Mouse (Mus musculus) forebrain, embryonic 16.5 days (tissue): ENCODE results near the gene Tada1. TPM values are rescaled to one million over a fixed set of nuclear protein-coding genes. Genes with fewer than 3 reads are reported as not detected.

Source experiments
- ATAC-seq: fragments of 200-750 bp; cut with Nextera tagmentation; 2 replicates; pipeline ENCODE4 v1.8.0; 2017; ENCODE audit warnings: mild to moderate bottlenecking, moderate library complexity
- H3K27ac ChIP-seq: fragments of 300-500 bp; sonication (generic); 2 replicates; pipeline ENCODE4 v1.5.1; 2014; ENCODE audit warnings: low read length, control low read depth
- H3K27me3 ChIP-seq: fragments of 300-500 bp; sonication (generic); replicated peaks from 2 replicates; pipeline ENCODE4 v1.6.1; 2014; ENCODE audit warnings: low read length; ENCODE audit not compliant: control insufficient read depth, insufficient read depth
- H3K36me3 ChIP-seq: fragments of 300-500 bp; sonication (generic); 2 replicates; pipeline ENCODE4 v1.6.1; 2014; ENCODE audit not compliant: control insufficient read depth, insufficient read depth
- H3K4me1 ChIP-seq: fragments of 300-500 bp; sonication (generic); replicated peaks from 2 replicates; pipeline ENCODE4 v1.6.1; 2014; ENCODE audit warnings: low read length; ENCODE audit not compliant: control insufficient read depth, insufficient read depth
- H3K4me2 ChIP-seq: fragments of 300-500 bp; sonication (generic); 2 replicates; pipeline ENCODE4 v1.6.1; 2014; ENCODE audit warnings: mild to moderate bottlenecking, low read length, control low read depth
- H3K4me3 ChIP-seq: fragments of 300-500 bp; sonication (generic); replicated peaks from 2 replicates; pipeline ENCODE4 v1.5.1; 2014; ENCODE audit warnings: mild to moderate bottlenecking, low read length, control low read depth
- H3K9ac ChIP-seq: fragments of 300-500 bp; sonication (generic); replicated peaks from 2 replicates; pipeline ENCODE4 v1.6.1; 2014; ENCODE audit warnings: low read depth, low read length, control low read depth
- H3K9me3 ChIP-seq: fragments of 300-500 bp; sonication (generic); 2 replicates; pipeline ENCODE4 v1.6.1; 2016; ENCODE audit warnings: low read length; ENCODE audit not compliant: control insufficient read depth
- WGBS: fragments of 180-500 bp; shearing (Covaris S2); extraction: QIAGEN DNeasy Blood & Tissue Kit; methylation state at CpG from one replicate; pipeline ENCODE4 v1.1.7; 2014; 5-methylcytosine and 5-hydroxymethylcytosine counted together
- polyA plus RNA-seq: library from polyadenylated mRNA; unstranded; fragments of >200 nt; fragmentation: Nextera tagmentation; extraction: Ambion mirVana; gene quantifications from 2 replicates; pipeline ENCODE4 v1.2.1, GENCODE M21; 2015

The Tada1 gene
- 106 and 112 TPM in 2 replicates for polyA plus RNA-seq

DNA sequence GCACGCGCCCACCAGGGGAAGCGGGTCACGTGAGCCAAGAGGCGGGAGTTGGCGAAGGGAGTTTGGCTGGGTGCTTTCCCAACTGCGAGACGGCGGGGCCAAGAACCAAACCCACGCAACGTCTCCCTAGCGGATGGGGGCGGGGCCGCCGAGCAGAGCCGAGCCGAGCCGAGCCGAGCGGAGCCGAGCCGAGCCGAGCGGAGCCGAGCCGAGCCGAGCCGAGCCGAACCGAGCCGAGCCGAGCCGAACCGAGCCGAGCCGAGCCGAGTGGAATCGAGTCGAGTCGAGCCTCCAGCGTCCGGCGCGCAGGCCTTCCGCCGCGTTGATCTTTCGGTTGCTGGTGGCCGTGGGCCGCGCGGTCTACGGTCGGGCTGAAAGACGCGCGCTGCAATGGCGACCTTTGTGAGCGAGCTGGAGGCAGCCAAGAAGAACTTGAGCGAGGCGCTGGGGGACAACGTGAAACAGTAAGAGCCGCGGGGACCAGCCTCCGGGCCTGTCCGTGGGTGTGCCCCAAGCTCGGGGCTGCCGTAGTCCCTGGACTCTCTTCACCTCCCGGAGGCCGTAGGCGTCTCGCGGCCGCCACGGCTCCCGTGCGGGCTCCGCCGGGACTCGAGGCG, at the start of gene Tada1:
Gene Tada1, plus strand, starts transcription at position 85 of the 617 bp plus-strand sequence.
- under 1% methylated on average over 81 of the region's 81 CpGs for WGBS
- peak within 1 kb of the TSS; percentile 81 for H3K27ac ChIP-seq
- H3K4me2 ChIP-seq: peak within 1 kb of the TSS; percentile 79
- H3K9ac ChIP-seq: peak within 1 kb of the TSS; percentile 98
- 0 out of 2 replicates have a peak, but pooled peaks cover 2% of the 10 kb centered on the region for H3K36me3 ChIP-seq
- ATAC-seq: peak; percentile 94
- peak within 1 kb of the TSS; percentile 97 for H3K4me3 ChIP-seq
- H3K27me3 ChIP-seq: no peaks in the 10 kb centered on the region
- H3K9me3 ChIP-seq: no peaks in the 10 kb centered on the region
- peaks cover 21% of the 10 kb centered on the region for H3K4me1 ChIP-seq

DNA sequence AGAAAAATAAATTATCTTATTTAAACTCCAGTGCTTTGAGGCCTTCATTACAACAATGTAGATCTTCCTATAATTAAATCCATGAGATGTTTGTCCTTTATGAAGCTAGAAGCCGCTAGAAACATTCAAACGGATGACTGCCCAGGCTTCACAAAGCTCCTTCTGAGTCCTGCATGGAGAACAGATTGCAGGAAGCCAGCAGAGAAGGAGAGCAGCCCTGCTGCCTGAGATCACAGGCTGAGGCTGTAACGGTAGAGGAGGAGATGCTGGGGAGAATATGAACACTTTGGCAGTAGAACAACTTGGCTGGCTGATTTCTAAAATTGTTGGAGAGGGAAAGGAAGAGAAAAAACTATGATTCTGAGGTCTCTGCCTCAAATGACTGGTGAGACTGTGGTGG, 48.1 kb upstream of the Tada1 start:
- Histone ChIP-seq H3K4me3 (no peak overlapping the region), H3K9ac (0 out of 2 replicates have a peak overlapping the region, but pooled peaks have one; percentile 36), H3K4me2 (no peak overlapping the region), H3K27me3 (no peaks in the 10 kb centered on the region), H3K36me3 (no peaks in the 10 kb centered on the region), H3K4me1 (no peaks in the 10 kb centered on the region), H3K27ac (peak overlapping the region; percentile 42; the same call in 1 of the 2 replicates), H3K9me3 (no peaks in the 10 kb centered on the region)
- WGBS: 56% methylated on average over 3 of the region's 3 CpGs
- no peak for ATAC-seq

DNA sequence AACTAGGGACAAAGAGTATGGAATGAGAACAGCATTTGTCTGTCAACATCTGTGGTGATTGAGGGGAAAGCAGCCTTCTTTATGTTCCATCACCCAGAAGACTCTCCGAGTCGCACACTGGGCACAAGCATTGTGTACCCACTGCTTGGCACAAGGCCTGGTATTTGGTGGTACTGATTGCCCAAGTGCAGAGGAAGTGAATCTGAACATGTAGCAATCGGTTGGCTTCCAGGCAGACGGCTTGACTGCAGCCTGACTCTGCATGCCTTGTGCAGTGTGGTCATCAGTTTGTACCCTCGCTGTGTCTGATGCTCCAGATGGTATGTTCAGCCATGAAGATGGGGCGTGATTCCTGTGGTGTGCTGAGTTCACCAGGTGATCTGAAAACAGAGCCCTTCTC, 39.8 kb upstream of the Tada1 start:
- Histone ChIP-seq H3K27me3 (no peaks in the 10 kb centered on the region), H3K4me1 (peaks cover 8% of the 10 kb centered on the region), H3K4me2 (no peak overlapping the region), H3K36me3 (no peaks in the 10 kb centered on the region), H3K9me3 (no peaks in the 10 kb centered on the region), H3K4me3 (no peak overlapping the region), H3K27ac (no peak overlapping the region), H3K9ac (no peak overlapping the region)
- ATAC-seq: no peak
- WGBS: 71% methylated on average over 6 of the region's 6 CpGs

DNA sequence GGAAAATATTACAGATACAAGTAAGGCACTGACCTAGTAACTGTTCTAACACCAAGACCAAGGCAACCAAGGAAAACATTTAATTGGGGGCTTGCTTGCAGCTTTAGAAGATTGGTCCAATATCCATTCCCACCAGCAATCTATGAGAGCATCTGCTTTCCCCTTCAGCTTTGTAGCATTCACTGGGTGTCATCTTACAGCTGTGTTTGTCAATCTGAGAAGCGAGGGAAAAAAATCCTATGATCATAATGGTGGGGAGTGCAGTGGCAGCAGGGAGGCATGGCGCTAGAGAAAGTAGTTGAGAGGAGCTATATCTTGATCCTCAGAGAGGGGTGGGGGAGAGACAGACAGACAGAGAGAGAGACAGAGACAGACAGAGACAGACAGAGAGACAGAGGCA, 36.8 kb upstream of the Tada1 start:
- ATAC-seq: no peak
- no peak overlapping the region for H3K27ac ChIP-seq

DNA sequence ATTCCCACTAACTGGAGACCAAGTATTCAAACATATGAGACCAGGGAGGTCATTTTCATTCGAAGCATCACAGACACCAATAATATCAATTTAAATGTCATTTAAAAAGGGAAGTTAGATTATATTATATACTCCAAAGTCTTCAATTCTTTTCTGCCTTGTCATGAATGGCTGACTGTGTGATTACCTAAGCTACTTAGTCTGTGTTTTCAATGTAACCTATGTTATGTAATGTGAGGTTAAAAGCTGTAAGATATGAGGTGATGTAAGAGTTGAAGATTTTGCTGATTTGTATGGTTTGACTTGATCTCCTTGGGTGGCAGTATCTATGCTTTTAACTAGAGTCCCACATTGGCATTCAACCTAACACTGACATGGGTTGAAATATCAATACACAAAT, 36.4 kb upstream of the Tada1 start:
- no peak overlapping the region for H3K4me2 ChIP-seq
- no peaks in the 10 kb centered on the region for H3K9me3 ChIP-seq
- H3K36me3 ChIP-seq: no peaks in the 10 kb centered on the region
- no peak overlapping the region for H3K4me3 ChIP-seq
- peaks cover 13% of the 10 kb centered on the region for H3K4me1 ChIP-seq
- WGBS: 94% methylated on average over 1 of the region's 1 CpGs
- ATAC-seq: no peak
- H3K27ac ChIP-seq: no peak overlapping the region
- no peaks in the 10 kb centered on the region for H3K27me3 ChIP-seq
- no peak overlapping the region for H3K9ac ChIP-seq

More for the DNA sequence above, 36.8 kb upstream of the Tada1 start:
- Histone ChIP-seq H3K27me3 (no peaks in the 10 kb centered on the region), H3K4me1 (peaks cover 13% of the 10 kb centered on the region), H3K9me3 (no peaks in the 10 kb centered on the region), H3K4me3 (no peak overlapping the region), H3K36me3 (no peaks in the 10 kb centered on the region), H3K4me2 (no peak overlapping the region), H3K9ac (no peak overlapping the region)
- WGBS: 79% methylated on average over 2 of the region's 2 CpGs

DNA sequence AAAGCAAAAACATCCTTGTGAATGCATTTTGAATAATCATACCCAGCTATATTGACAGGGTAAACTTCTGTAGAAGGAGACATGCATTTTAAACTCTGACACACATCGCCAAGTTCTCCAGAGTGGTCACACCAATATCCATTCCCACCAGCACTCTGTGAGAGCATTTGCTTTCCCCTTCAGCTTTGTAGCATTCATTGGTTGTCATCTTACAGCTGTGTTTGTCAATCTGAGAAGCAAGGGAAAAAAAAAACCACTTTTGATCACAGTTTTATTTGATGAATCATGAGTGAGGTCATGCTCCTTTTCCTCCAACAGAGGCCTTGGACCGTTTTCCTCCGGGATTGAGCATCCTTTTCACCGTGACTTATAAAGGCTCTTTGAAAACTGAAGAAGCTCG, 35.3 kb upstream of the Tada1 start:
- Histone ChIP-seq H3K36me3 (no peaks in the 10 kb centered on the region), H3K4me1 (peaks cover 13% of the 10 kb centered on the region), H3K27ac (no peak overlapping the region; the same call in 1 of the 2 replicates), H3K4me2 (no peak overlapping the region), H3K9ac (no peak overlapping the region), H3K4me3 (no peak overlapping the region), H3K27me3 (no peaks in the 10 kb centered on the region), H3K9me3 (no peaks in the 10 kb centered on the region)
- WGBS: 37% methylated on average over 5 of the region's 5 CpGs
- no peak for ATAC-seq

DNA sequence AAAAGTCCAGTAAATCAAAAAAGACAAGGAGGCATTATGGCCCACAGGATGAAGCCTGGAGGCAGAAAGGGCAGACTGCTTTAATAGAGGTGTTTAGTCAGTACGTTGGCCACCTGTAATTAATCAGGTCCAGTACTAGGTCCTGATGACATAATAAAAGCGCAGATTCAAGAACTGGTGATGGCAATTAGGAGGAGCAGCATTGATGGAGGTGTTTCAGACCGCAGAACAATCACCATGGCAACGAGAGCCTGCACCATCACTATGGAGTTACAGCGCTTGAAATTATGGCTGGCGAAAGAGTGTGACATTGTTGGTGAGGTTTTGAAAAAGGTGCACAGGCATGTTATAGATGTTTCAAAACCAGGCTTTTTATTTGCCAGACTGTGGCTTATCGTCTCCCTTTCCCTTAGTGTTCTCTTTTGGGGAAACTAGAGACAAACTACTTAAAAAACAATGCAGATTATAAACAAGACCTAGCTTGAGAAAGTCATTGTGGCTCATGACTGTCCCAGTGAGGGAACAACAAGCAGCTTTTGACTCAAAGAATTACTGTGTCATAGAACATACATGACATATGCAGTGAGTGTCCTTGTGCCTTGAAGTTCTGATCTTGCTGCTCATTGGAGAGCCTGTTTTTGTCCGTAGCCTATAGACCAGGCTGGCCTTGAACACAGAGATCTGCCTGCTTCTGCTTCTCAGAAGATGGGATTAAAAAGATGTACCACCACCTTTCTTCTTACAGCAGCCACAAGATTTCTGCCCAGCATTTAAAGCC, 34.4 kb upstream of the Tada1 start:
- H3K9me3 ChIP-seq: no peaks in the 10 kb centered on the region
- no peak overlapping the region for H3K27ac ChIP-seq
- ATAC-seq: peak; percentile 74
- 30% methylated on average over 8 of the region's 8 CpGs for WGBS
- H3K27me3 ChIP-seq: no peaks in the 10 kb centered on the region
- no peak overlapping the region for H3K4me3 ChIP-seq
- H3K36me3 ChIP-seq: no peaks in the 10 kb centered on the region
- H3K4me2 ChIP-seq: no peak overlapping the region
- no peak overlapping the region for H3K9ac ChIP-seq
- peaks cover 13% of the 10 kb centered on the region for H3K4me1 ChIP-seq

DNA sequence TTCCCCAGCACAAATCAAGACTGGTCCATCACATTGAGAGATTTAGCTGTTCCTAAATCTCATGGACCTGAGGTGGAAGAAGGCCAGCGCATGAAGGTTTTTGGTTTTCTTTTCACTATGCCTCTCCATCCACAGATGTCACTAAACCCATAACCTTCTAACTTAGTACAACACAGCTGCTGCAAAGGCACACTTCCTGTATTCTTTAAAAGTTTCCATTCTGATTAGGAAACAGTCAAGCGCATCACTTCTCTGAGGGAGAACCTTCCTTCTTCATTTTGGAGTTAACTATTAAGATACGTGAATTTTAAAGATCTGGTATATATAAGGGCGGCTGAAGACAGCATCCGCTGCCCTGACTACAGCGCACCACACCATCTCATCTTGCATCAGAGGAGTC, 33.3 kb upstream of the Tada1 start:
- no peaks in the 10 kb centered on the region for H3K36me3 ChIP-seq
- H3K9ac ChIP-seq: no peak overlapping the region
- 95% methylated on average over 6 of the region's 6 CpGs for WGBS
- H3K27me3 ChIP-seq: no peaks in the 10 kb centered on the region
- H3K4me1 ChIP-seq: peaks cover 13% of the 10 kb centered on the region
- ATAC-seq: no peak
- no peak overlapping the region for H3K27ac ChIP-seq
- H3K4me3 ChIP-seq: no peak overlapping the region
- no peak overlapping the region for H3K4me2 ChIP-seq
- no peaks in the 10 kb centered on the region for H3K9me3 ChIP-seq

DNA sequence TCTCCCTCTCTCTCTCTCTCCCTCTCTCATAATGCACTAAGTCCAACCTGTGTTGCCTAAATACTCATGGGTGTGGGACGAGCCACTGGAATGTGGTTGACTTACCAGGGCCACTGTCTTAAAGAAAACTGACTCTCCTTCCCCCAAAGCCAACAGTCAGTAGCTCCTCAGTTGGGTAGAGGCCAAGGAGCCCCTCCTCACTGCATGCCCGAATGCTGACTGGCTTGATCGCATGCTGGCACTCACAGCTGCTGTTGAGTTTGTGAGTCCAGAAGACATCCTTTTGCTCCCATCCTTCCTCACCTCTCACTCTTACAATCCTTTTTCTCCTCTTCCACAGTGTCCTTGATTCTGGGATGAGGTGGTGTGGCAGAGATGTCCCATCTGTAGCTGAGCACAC, 32.0 kb upstream of the Tada1 start:
- ATAC-seq: no peak
- H3K9ac ChIP-seq: no peak overlapping the region
- no peaks in the 10 kb centered on the region for H3K9me3 ChIP-seq
- no peak overlapping the region for H3K4me2 ChIP-seq
- H3K4me1 ChIP-seq: peaks cover 13% of the 10 kb centered on the region
- no peak overlapping the region for H3K27ac ChIP-seq
- no peaks in the 10 kb centered on the region for H3K36me3 ChIP-seq
- no peak overlapping the region for H3K4me3 ChIP-seq
- H3K27me3 ChIP-seq: no peaks in the 10 kb centered on the region
- 75% methylated on average over 3 of the region's 3 CpGs for WGBS
